ENCODE assay signal across 19 mouse cellular contexts in genomic region chr17:44506524-44506923, GRCm38 (mm10).
DNase-seq lines count a peak whose midpoint lies in the region; ATAC-seq and TF ChIP-seq lines count a peak whose summit lies in the region.
"Had no signal": no experiment of that assay in that cellular context is flagged by ENCODE, and none has a peak within 500 bp of the region (broad histone marks: within the 10 kb centered on the region; RNA-seq: fewer than 3 reads in every experiment).

No protein-coding gene starts in this region.

- no peaks in the 10 kb centered on the region for H3K36me3 ChIP-seq in hindbrain, embryonic 11.5 days (ENCODE audit: control insufficient read depth, insufficient read depth, low read length)
- no peaks in the 10 kb centered on the region for H3K36me3 ChIP-seq in hindbrain, embryonic 13.5 days
- no peaks in the 10 kb centered on the region for H3K36me3 ChIP-seq in embryonic facial prominence, embryonic 10.5 days (replicated peaks)
- no peaks in the 10 kb centered on the region for H3K36me3 ChIP-seq in thymus, adult 2 months (ENCODE audit: control insufficient read depth, insufficient read depth, low read length)
- H3K36me3 ChIP-seq: heart, embryonic 15.5 days; kidney, embryonic 15.5 days; limb, embryonic 15.5 days had no signal

- no peaks in the 10 kb centered on the region for H3K9me3 ChIP-seq in hindbrain, embryonic 11.5 days (ENCODE audit: control insufficient read depth, low read length)
- no peaks in the 10 kb centered on the region for H3K9me3 ChIP-seq in hindbrain, embryonic 13.5 days
- H3K9me3 ChIP-seq in embryonic facial prominence, embryonic 10.5 days, result no peaks in the 10 kb centered on the region
- H3K9me3 ChIP-seq: heart, embryonic 15.5 days; kidney, embryonic 15.5 days; limb, embryonic 15.5 days had no signal

- no peak overlapping the region for H3K4me3 ChIP-seq in hindbrain, embryonic 11.5 days (ENCODE audit: low read depth, low read length)
- H3K4me3 ChIP-seq in hindbrain, embryonic 13.5 days, result no peak overlapping the region
- no peak overlapping the region for H3K4me3 ChIP-seq in embryonic facial prominence, embryonic 10.5 days
- no peak overlapping the region for H3K4me3 ChIP-seq in thymus, adult 2 months (ENCODE audit: control insufficient read depth, insufficient read depth, low read length)
- H3K4me3 ChIP-seq: heart, embryonic 15.5 days; kidney, embryonic 15.5 days; limb, embryonic 15.5 days; megakaryocyte, embryonic 14.5 days had no signal

- no peak overlapping the region for H3K4me2 ChIP-seq in hindbrain, embryonic 11.5 days (replicated peaks; ENCODE audit: low read depth, low read length)
- no peak overlapping the region for H3K4me2 ChIP-seq in hindbrain, embryonic 13.5 days
- H3K4me2 ChIP-seq: heart, embryonic 15.5 days; kidney, embryonic 15.5 days; limb, embryonic 15.5 days; lung, embryonic 14.5 days had no signal

- DNase-seq in hindbrain, embryonic 11.5 days (ENCODE audit: low spot score), result peak; percentile 46
- peak; percentile 77 for DNase-seq in embryo, embryonic 10.5 days (ENCODE audit: low spot score)
- peak; percentile 85 for DNase-seq in embryonic facial prominence, embryonic 10.5 days (ENCODE audit: low spot score)
- peak; percentile 66 for DNase-seq in mesoderm, embryonic 11.5 days (ENCODE audit: low read depth, low spot score)
- DNase-seq in thymus, adult 2 months, result no peak
- DNase-seq: cerebellum, adult 11 months; cerebellum, adult 9-11 months; heart, postnatal 36 days; kidney, postnatal 4 days; lung, embryonic 14.5 days had no signal

- H3K27ac ChIP-seq in hindbrain, embryonic 11.5 days (ENCODE audit: low read depth, low read length), result no peak overlapping the region
- H3K27ac ChIP-seq in hindbrain, embryonic 13.5 days, result no peak overlapping the region
- no peak overlapping the region for H3K27ac ChIP-seq in embryonic facial prominence, embryonic 10.5 days (replicated peaks)
- H3K27ac ChIP-seq in thymus, adult 2 months (ENCODE audit: control insufficient read depth, insufficient read depth, low read length), result no peak overlapping the region
- H3K27ac ChIP-seq: heart, embryonic 15.5 days; hindbrain, postnatal 0 days; kidney, embryonic 15.5 days; limb, embryonic 15.5 days; liver, embryonic 14.5 days had no signal

- 0 out of 2 replicates have a peak, but pooled peaks have one; percentile 59 for ATAC-seq in hindbrain, embryonic 11.5 days (ENCODE audit: low FRiP score)
- no peak for ATAC-seq in hindbrain, embryonic 13.5 days (ENCODE audit: low FRiP score)
- ATAC-seq in megakaryocyte progenitor cell, adult 5-6 weeks (replicated peaks; ENCODE audit: poor library complexity), result no peak
- ATAC-seq: hindbrain, postnatal 0 days; intestine, postnatal 0 days had no signal

- H3K4me1 ChIP-seq in hindbrain, embryonic 11.5 days (replicated peaks; ENCODE audit: control insufficient read depth, insufficient read depth, low read length), result no peaks in the 10 kb centered on the region; the same call in 1 of the 2 replicates
- H3K4me1 ChIP-seq in hindbrain, embryonic 13.5 days (replicated peaks), result peaks cover 16% of the 10 kb centered on the region
- H3K4me1 ChIP-seq in embryonic facial prominence, embryonic 10.5 days, result peaks cover 35% of the 10 kb centered on the region
- H3K4me1 ChIP-seq in thymus, adult 2 months (replicated peaks; ENCODE audit: control insufficient read depth, insufficient read depth, low read length), result peaks cover 11% of the 10 kb centered on the region
- H3K4me1 ChIP-seq: heart, embryonic 15.5 days; kidney, embryonic 15.5 days; megakaryocyte, embryonic 14.5 days had no signal

- H3K9ac ChIP-seq in hindbrain, embryonic 11.5 days (ENCODE audit: low read depth, low read length), result no peak overlapping the region
- no peak overlapping the region for H3K9ac ChIP-seq in hindbrain, embryonic 13.5 days
- H3K9ac ChIP-seq: heart, embryonic 15.5 days; kidney, embryonic 15.5 days; limb, embryonic 15.5 days; liver, embryonic 14.5 days; lung, embryonic 14.5 days had no signal

- no peaks in the 10 kb centered on the region for H3K27me3 ChIP-seq in hindbrain, embryonic 11.5 days (ENCODE audit: control insufficient read depth, insufficient read depth, low read length)
- no peaks in the 10 kb centered on the region for H3K27me3 ChIP-seq in hindbrain, embryonic 13.5 days
- peaks cover 44% of the 10 kb centered on the region for H3K27me3 ChIP-seq in embryonic facial prominence, embryonic 10.5 days (replicated peaks; ENCODE audit: low read depth, poor library complexity, severe bottlenecking)
- no peaks in the 10 kb centered on the region for H3K27me3 ChIP-seq in thymus, adult 2 months (ENCODE audit: control insufficient read depth, insufficient read depth, low read length)
- H3K27me3 ChIP-seq: heart, embryonic 15.5 days; kidney, embryonic 15.5 days; limb, embryonic 15.5 days had no signal

- TF ChIP-seq CTCF in thymus, adult 2 months (IDR thresholded peaks at IDR 0.05; ENCODE audit: borderline replicate concordance, control insufficient read depth, extremely low read depth, insufficient read depth, low read length, poor library complexity), result no peak

- no peak for TF ChIP-seq POLR2A in thymus, adult 2 months (IDR thresholded peaks at IDR 0.05; ENCODE audit: control insufficient read depth, extremely low read depth, insufficient read depth, low read length, poor library complexity)

- 41% methylated on average over 3 of the region's 3 CpGs for WGBS in hindbrain, embryonic 11.5 days
- 69% methylated on average over 3 of the region's 3 CpGs for whole genome bisulfite sequencing in hindbrain, embryonic 13.5 days
- WGBS in embryonic facial prominence, embryonic 10.5 days, result 35% methylated on average over 3 of the region's 3 CpGs
- 98% methylated on average over 3 of the region's 3 CpGs for WGBS in thymus, adult 2 months
